Mouse (Mus musculus): Measurements from ENCODE around the gene Aldh1b1. TPM values are rescaled to one million over a fixed set of nuclear protein-coding genes. Genes with fewer than 3 reads are reported as not detected.

The Aldh1b1 gene
- polyA plus RNA-seq, 1 experiment from 2014 or later = 14.7 TPM

DNA sequence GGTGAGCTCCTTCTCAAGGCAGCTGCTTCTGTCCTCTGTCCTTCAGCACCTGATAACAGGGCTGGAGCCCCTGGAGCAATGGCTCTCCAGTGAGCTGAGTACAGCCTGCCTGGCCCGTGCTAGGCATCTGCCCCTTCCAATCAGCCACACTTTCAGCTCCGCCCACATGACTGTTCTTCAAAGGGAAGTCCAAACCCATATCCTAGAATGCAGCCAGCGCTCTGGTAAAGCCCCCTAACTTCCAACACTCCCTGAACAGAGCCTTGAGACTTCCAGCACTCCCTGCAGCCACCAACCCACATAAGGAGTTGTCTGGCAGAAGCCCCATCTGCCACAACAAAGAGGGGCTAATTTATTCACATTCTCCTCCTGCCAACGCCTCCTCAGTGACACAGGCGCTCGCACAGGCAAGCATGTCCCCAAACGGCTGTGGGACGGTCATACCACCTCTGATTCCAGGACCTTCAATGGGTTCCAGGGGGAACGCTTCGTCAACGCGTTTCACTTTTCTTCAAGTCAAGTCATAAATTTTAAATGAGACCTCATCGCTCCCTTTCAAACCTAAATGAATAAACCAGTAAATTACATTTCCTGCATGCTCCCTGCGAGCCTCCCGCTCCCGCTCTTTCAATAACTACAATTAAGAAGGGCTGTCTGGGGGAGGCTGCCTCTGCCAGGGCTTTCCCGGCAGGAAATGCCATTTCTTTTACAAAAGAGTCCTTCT, 20.5 kb downstream of the Aldh1b1 start:
- H3K9me3 ChIP-seq (replicated peaks) = no peaks in the 10 kb centered on the region
- H3K4me2 ChIP-seq = peak overlapping the region; percentile 52
- H3K9ac ChIP-seq = peak overlapping the region; percentile 67
- WGBS = 2% methylated on average over 17 of the region's 17 CpGs
- H3K4me1 ChIP-seq = peaks cover 90% of the 10 kb centered on the region
- peak overlapping the region; percentile 26 for H3K4me3 ChIP-seq
- H3K36me3 ChIP-seq (ENCODE audit: poor library complexity, severe bottlenecking) = peaks cover 35% of the 10 kb centered on the region
- no peaks in the 10 kb centered on the region for H3K27me3 ChIP-seq
- peak overlapping the region; percentile 99 for H3K27ac ChIP-seq
- peak; percentile 79 for ATAC-seq

GRCm38 (mm10) chr4:45820074-45820830, 21.4 kb downstream of the Aldh1b1 start:
- H3K27me3 ChIP-seq = no peaks in the 10 kb centered on the region
- ATAC-seq = no peak
- H3K4me1 ChIP-seq = peaks cover 96% of the 10 kb centered on the region
- H3K9me3 ChIP-seq (replicated peaks) = no peaks in the 10 kb centered on the region
- H3K4me3 ChIP-seq = peak overlapping the region; percentile 26; the same call in 1 of the 2 replicates
- peak overlapping the region; percentile 67 for H3K9ac ChIP-seq
- peaks cover 27% of the 10 kb centered on the region for H3K36me3 ChIP-seq (ENCODE audit: poor library complexity, severe bottlenecking)
- peak overlapping the region; percentile 99 for H3K27ac ChIP-seq
- 34% methylated on average over 8 of the region's 8 CpGs for WGBS
- peak overlapping the region; percentile 52 for H3K4me2 ChIP-seq

GRCm38 (mm10) chr4:45821995-45822394, 23.2 kb downstream of the Aldh1b1 start:
- 56% methylated on average over 3 of the region's 3 CpGs for WGBS
- Histone ChIP-seq H3K27me3 (peaks cover 8% of the 10 kb centered on the region), H3K4me2 (no peak overlapping the region), H3K9ac (no peak overlapping the region), H3K9me3 (replicated peaks) (no peaks in the 10 kb centered on the region), H3K27ac (peak overlapping the region; percentile 99), H3K36me3 (ENCODE audit: poor library complexity, severe bottlenecking) (peaks cover 17% of the 10 kb centered on the region), H3K4me3 (no peak overlapping the region), H3K4me1 (peaks cover 95% of the 10 kb centered on the region)
- no peak for ATAC-seq

DNA sequence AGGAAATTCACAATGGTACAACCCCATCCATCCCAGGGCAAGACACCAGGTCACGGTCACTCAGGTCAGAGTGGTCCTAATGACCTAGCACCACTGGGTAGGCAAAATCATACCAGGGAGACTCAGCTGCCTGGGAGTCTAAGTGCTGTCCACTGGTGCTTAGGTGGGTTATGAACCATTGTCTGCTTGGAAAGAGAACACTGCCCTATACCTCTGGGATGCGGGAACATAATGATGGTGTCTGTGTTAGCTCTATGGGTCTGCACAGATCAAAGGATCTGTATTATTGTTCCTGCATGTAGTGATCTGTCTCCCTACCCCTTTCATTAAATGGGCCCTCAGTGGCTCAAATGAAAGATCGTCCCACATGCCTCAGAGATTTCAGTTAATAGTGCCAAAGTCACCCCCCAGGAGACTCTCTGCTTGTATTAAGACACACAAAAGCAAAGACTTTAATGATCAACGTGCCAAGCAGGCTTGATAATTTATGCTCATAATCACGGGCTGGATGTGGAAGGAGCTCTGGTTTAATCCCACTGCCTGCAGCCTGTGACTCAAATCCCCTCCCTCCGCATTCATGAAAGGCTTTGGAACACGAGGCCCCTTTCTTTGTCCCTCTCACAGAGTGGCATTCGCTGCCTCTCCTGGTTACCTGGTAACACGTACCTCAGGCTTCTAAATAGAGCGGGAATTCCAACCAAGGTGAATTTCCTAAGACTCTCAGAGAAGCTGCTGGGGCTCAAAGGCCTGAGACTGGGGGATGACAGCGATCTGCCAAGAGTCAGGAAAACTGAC, 24.2 kb downstream of the Aldh1b1 start:
- Histone ChIP-seq H3K36me3 (ENCODE audit: poor library complexity, severe bottlenecking) (peaks cover 17% of the 10 kb centered on the region), H3K4me2 (peak overlapping the region; percentile 69), H3K9ac (peak overlapping the region; percentile 99), H3K4me3 (peak overlapping the region; percentile 73), H3K4me1 (peaks cover 92% of the 10 kb centered on the region), H3K27ac (peak overlapping the region; percentile 98), H3K27me3 (peaks cover 18% of the 10 kb centered on the region), H3K9me3 (replicated peaks) (no peaks in the 10 kb centered on the region)
- ATAC-seq = peak; percentile 34
- WGBS = 4% methylated on average over 11 of the region's 11 CpGs

DNA sequence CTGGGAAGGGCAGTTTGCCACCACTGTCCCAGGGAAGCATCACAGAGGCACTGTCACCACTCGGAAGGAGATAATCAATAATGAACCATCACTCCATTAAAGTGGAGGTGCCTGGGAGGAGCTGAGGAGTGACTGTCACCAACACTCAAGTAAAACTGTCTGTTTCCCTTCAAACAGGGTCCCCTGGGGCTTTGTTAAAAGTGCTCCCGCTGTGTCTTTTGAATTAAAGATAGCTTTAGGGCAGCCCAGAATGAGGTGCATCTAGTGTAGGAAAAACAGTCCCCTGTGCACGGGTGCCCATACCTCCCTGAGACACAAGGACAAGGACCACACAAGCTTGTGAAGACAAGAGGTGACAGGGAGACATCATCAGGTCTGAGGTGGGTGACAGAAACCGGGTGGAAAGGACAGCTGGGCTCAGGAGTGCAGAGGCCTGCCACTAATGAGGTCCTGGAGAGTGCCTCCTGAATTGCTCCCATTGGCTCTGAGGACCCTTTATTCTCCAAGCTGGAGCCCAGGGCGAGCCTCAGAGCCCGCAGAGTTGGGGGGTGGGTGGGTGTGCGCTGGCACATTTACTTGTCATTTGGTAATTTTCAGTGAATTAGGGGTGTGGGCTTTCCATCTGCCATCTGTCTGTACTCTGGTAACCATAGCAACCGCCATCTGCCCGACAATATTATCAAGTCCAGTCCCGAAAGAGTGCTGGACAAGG, 25.4 kb downstream of the Aldh1b1 start:
- WGBS = 2% methylated on average over 10 of the region's 10 CpGs
- peaks cover 89% of the 10 kb centered on the region for H3K4me1 ChIP-seq
- H3K9me3 ChIP-seq (replicated peaks) = no peaks in the 10 kb centered on the region
- H3K27ac ChIP-seq = peak overlapping the region; percentile 98
- peak; percentile 72 for ATAC-seq
- H3K4me2 ChIP-seq = peak overlapping the region; percentile 69
- peaks cover 17% of the 10 kb centered on the region for H3K36me3 ChIP-seq (ENCODE audit: poor library complexity, severe bottlenecking)
- H3K4me3 ChIP-seq = peak overlapping the region; percentile 73
- H3K27me3 ChIP-seq = peaks cover 24% of the 10 kb centered on the region
- peak overlapping the region; percentile 99 for H3K9ac ChIP-seq

DNA sequence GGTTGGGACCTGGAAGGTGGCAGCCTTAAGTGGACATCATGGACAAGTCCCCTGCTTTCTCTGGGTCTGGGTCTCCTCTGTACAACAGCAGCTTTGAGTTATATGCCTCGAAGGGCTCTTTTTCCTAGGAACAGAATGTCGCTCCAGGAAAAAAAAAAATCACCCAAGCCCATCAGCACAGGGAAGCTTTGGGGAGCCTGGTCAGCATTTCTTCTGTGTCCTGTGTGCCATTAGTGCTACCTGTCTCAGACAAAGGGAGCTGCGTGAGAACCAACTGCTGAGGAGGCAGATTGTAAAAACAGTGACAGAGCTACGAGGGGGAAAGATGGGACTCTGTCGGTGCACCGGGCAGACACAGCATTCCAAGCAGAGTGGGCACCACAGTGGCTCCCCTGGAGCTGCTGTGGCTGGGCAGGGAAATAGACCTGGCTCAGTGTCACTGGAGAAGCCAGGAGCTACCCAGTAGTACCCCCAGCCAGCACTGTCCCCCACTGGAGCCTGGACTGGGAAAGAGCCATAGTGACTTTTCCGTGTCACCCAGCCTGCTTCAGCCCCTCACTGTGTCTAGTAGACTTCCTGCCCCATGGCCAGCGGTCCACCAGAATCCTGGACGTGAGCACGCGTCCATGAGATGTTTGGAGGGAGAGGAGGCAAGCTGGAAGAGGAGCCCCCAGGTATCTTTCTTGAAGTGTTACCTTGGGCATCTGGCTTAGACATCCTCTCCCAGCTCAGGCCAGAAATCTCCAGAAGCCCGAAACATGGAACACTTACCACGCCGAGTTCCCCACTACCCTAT, 26.1 kb downstream of the Aldh1b1 start:
- Histone ChIP-seq H3K27me3 (peaks cover 24% of the 10 kb centered on the region), H3K9me3 (replicated peaks) (no peaks in the 10 kb centered on the region), H3K27ac (peak overlapping the region; percentile 98), H3K4me1 (peaks cover 89% of the 10 kb centered on the region), H3K4me2 (peak overlapping the region; percentile 69), H3K9ac (peak overlapping the region; percentile 99), H3K4me3 (peak overlapping the region; percentile 73), H3K36me3 (ENCODE audit: poor library complexity, severe bottlenecking) (peaks cover 17% of the 10 kb centered on the region)
- 19% methylated on average over 14 of the region's 14 CpGs for WGBS
- ATAC-seq = no peak

DNA sequence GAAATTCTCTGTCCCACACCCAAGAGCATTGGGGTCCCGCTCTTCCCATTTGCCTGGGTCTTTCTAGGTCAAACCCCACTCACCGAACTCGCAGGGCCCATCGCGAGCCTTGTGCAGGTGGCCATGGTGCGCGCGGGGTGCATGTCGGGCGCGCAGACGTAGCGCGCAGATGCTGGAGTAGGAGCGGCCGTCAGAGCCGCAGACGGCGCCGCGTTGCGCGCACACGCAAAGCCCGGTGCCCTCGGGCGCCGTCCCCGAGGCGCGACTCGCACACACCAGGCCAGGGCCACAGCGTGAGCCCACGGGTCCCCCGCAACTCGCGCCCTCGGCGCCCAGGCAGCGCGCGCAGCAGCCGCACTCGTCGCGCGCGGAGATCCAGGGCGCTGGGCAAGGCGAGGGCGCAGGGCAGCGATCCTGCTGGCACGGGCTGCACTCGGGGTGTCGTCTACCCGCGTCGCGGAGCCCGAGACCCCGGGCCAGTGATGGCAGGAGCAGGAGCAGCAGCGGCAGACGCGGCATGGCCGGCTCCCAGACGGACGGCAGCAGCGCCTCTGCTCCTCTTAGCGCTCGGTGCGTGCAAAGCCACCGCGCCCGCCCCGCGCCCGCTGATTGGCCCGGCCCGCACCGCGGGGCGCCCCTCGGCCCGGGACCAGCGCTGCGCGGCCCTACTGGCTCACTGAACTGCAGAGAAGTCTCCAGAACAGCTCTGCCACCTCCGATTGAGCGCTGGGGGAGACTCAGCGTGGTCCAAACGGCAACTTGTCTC, 27.6 kb downstream of the Aldh1b1 start, which contains the start of gene Igfbpl1:
Gene Igfbpl1 (minus strand): TSS at position 649 of the 766 bp plus-strand sequence.
- Histone ChIP-seq H3K4me1 (peaks cover 89% of the 10 kb centered on the region), H3K9me3 (replicated peaks) (no peaks in the 10 kb centered on the region), H3K4me2 (peak within 1 kb of the TSS; percentile 69), H3K27ac (peak within 1 kb of the TSS; percentile 98), H3K9ac (peak within 1 kb of the TSS; percentile 99), H3K4me3 (peak within 1 kb of the TSS; percentile 73), H3K27me3 (peaks cover 24% of the 10 kb centered on the region), H3K36me3 (ENCODE audit: poor library complexity, severe bottlenecking) (peaks cover 6% of the 10 kb centered on the region; the same call in 1 of the 2 replicates)
- under 1% methylated on average over 88 of the region's 91 CpGs for WGBS
- ATAC-seq = peak; percentile 68

DNA sequence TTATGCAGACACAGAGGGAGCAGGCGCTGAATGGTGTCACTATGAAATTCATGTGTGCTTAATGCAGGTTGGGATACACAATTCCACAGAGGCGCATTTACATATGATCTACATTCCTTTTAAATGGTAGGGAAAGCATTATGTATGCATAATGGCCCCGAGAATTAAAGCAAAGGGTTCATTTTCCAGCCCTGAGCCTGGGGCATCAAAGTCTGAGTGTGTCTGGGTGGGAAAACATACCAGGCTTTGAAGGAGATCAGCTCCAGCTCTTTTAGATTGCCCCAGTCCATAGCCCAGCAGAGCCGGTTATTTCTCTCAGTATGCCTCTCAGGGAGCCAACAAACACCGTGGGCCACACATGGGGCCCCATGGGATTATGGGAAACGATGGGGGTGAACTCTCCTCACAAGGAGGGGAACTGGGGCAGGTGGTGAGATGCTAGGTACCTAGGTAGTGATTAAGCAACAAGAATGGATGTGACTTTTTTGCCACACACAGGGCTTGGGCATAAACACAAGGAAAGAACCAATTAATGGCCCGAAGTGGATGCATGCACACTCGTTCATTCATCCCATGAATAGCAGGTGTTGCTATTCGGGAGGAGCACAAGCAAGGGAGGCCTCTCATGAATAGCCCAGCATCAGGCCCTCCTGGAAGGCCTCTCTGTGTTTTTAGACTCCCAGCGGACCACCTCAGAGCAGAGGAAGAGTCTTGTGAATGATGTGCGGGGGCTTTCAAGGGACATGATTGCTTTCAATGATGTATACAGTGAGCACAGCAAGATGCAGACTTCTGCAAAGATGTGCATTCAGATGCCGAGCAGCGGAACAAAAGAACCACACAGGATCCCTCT, 31.3 kb downstream of the Aldh1b1 start:
- WGBS = 10% methylated on average over 13 of the region's 13 CpGs
- Histone ChIP-seq H3K27me3 (peaks cover 24% of the 10 kb centered on the region), H3K9ac (peak overlapping the region; percentile 54)

GRCm38 (mm10) chr4:45831996-45832395, 33.2 kb downstream of the Aldh1b1 start:
- Histone ChIP-seq H3K36me3 (ENCODE audit: poor library complexity, severe bottlenecking) (no peaks in the 10 kb centered on the region), H3K27me3 (peaks cover 16% of the 10 kb centered on the region), H3K9ac (no peak overlapping the region), H3K9me3 (replicated peaks) (no peaks in the 10 kb centered on the region), H3K4me1 (peaks cover 51% of the 10 kb centered on the region), H3K27ac (no peak overlapping the region), H3K4me3 (no peak overlapping the region), H3K4me2 (no peak overlapping the region)
- 78% methylated on average over 7 of the region's 7 CpGs for WGBS
- ATAC-seq = 0 out of 2 replicates have a peak, but pooled peaks have one; percentile 19

More for the DNA sequence above, 31.3 kb downstream of the Aldh1b1 start:
- Histone ChIP-seq H3K4me2 (peak overlapping the region; percentile 36), H3K9me3 (replicated peaks) (no peaks in the 10 kb centered on the region), H3K4me3 (no peak overlapping the region), H3K4me1 (peaks cover 66% of the 10 kb centered on the region), H3K36me3 (ENCODE audit: poor library complexity, severe bottlenecking) (no peaks in the 10 kb centered on the region), H3K27ac (peak overlapping the region; percentile 90)
- peak; percentile 27; the same call in 1 of the 2 replicates for ATAC-seq

Data from forebrain, embryonic 13.5 days (tissue).